In the genomic region with DNA sequence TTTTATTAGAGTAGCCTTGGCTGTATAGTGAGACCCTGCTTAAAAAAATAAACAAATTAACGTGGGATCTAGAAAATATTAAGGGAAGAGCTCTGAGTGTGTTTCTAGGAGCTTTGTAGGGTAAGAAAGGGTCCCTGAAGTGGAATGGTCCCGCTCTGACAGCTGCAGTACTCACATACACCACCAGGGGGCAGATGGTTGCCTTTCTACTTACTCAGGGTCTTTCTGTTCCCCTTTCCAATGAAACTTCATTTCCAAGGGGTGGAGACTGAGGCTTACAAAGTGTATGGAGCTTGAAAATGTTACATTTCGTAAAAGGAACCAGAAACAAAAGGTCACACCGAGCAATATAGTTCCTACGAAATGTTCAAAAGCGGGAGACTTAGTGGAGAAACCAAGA, we compare ENCODE assay signal across 8 mouse cellular contexts. TPM values are rescaled to one million over a fixed set of nuclear protein-coding genes. Genes with fewer than 3 reads are reported as not detected.
DNase-seq lines count a peak whose midpoint lies in the region; ATAC-seq and TF ChIP-seq lines count a peak whose summit lies in the region.

No protein-coding gene starts in this region.

- H3K4me1 ChIP-seq in forebrain, embryonic 10.5 days = peaks cover 59% of the 10 kb centered on the region
- peaks cover 24% of the 10 kb centered on the region for H3K4me1 ChIP-seq in forebrain, embryonic 13.5 days
- peaks cover 0 to 8% of the 10 kb centered on the region in 2 experiments; a peak in 1 of 4 replicates for H3K4me1 ChIP-seq in MEL (ENCODE audit: control insufficient read depth in 1 of 2, insufficient read depth in 2 of 2, low read length in 2 of 2)
- peaks cover 50% of the 10 kb centered on the region for H3K4me1 ChIP-seq in heart, embryonic 10.5 days

- H3K9me3 ChIP-seq in forebrain, embryonic 10.5 days = no peaks in the 10 kb centered on the region
- no peaks in the 10 kb centered on the region for H3K9me3 ChIP-seq in forebrain, embryonic 13.5 days (replicated peaks)
- H3K9me3 ChIP-seq in MEL (replicated peaks; ENCODE audit: insufficient read depth, low read length) = no peaks in the 10 kb centered on the region
- H3K9me3 ChIP-seq in heart, embryonic 10.5 days = no peaks in the 10 kb centered on the region

- no peak overlapping the region for H3K4me3 ChIP-seq in forebrain, embryonic 10.5 days
- H3K4me3 ChIP-seq in forebrain, embryonic 13.5 days = no peak overlapping the region
- no peak overlapping the region for H3K4me3 ChIP-seq in MEL (ENCODE audit: control insufficient read depth in 1 of 2, insufficient read depth in 1 of 2, low read depth in 2 of 2, low read length in 2 of 2)
- no peak overlapping the region for H3K4me3 ChIP-seq in heart, embryonic 10.5 days

- H3K27ac ChIP-seq in forebrain, embryonic 10.5 days = no peak overlapping the region
- no peak overlapping the region for H3K27ac ChIP-seq in forebrain, embryonic 13.5 days
- H3K27ac ChIP-seq in MEL (ENCODE audit: control insufficient read depth, low read depth, low read length) = no peak overlapping the region
- no peak overlapping the region for H3K27ac ChIP-seq in heart, embryonic 10.5 days

- 11% methylated on average over 6 of the region's 6 CpGs for WGBS in forebrain, embryonic 10.5 days
- WGBS in forebrain, embryonic 13.5 days = 5% methylated on average over 6 of the region's 6 CpGs
- 15% methylated on average over 6 of the region's 6 CpGs for WGBS in heart, embryonic 10.5 days

- H3K9ac ChIP-seq in forebrain, embryonic 13.5 days = no peak overlapping the region
- no peak overlapping the region for H3K9ac ChIP-seq in MEL (ENCODE audit: control insufficient read depth, low read depth, low read length, poor library complexity, severe bottlenecking)

- no peak for TF ChIP-seq POLR2A in MEL (IDR thresholded peaks at IDR 0.05; ENCODE audit: control insufficient read depth in 1 of 2, insufficient read depth in 1 of 2, low read depth in 1 of 2, low read length in 2 of 2, poor library complexity in 1 of 2)

- peak; percentile 56 for TF ChIP-seq RAD21 in MEL (IDR thresholded peaks at IDR 0.05; ENCODE audit: low read depth, low read length)

- DNase-seq in forebrain, embryonic 10.5 days (ENCODE audit: extremely low spot score, low spot score) = peak; percentile 83
- peak; percentile 83 for DNase-seq in MEL (ENCODE audit: low read depth, low spot score)
- peak; percentile 90 for DNase-seq in heart, embryonic 10.5 days (ENCODE audit: low spot score)
- DNase-seq in left cerebral cortex, adult 18-20 months (ENCODE audit: low spot score in 2 of 2) = peak; percentile 73 to 77
- peak; percentile 43 to 57 for DNase-seq in spleen, postnatal 14 days (ENCODE audit: low spot score in 2 of 2)

- H3K27me3 ChIP-seq in forebrain, embryonic 10.5 days (ENCODE audit: poor library complexity, severe bottlenecking) = peaks cover 52% of the 10 kb centered on the region
- peaks cover 34% of the 10 kb centered on the region for H3K27me3 ChIP-seq in forebrain, embryonic 13.5 days
- no peaks in the 10 kb centered on the region for H3K27me3 ChIP-seq in MEL (ENCODE audit: control insufficient read depth in 1 of 2, insufficient read depth in 2 of 2, low read length in 2 of 2)
- H3K27me3 ChIP-seq in heart, embryonic 10.5 days (ENCODE audit: insufficient read depth, poor library complexity, severe bottlenecking) = peaks cover 23% of the 10 kb centered on the region

- no peak for ATAC-seq in forebrain, embryonic 13.5 days
- peak; percentile 70 for ATAC-seq in common myeloid progenitor, adult 5-6 weeks (replicated peaks; ENCODE audit: low read depth, poor library complexity, severe bottlenecking)
- ATAC-seq in megakaryocyte, adult 5-6 weeks (ENCODE audit: poor library complexity, severe bottlenecking) = peak; percentile 70

- peaks cover 4% of the 10 kb centered on the region for H3K36me3 ChIP-seq in forebrain, embryonic 10.5 days (replicated peaks)
- no peaks in the 10 kb centered on the region; the same call in 1 of the 2 replicates for H3K36me3 ChIP-seq in forebrain, embryonic 13.5 days (ENCODE audit: poor library complexity, severe bottlenecking)
- H3K36me3 ChIP-seq in MEL (ENCODE audit: control insufficient read depth in 1 of 2, insufficient read depth in 2 of 2, low read length in 2 of 2) = peaks cover 0 to 4% of the 10 kb centered on the region in 2 experiments; a peak in 1 of 4 replicates
- H3K36me3 ChIP-seq in heart, embryonic 10.5 days = peaks cover 5% of the 10 kb centered on the region; the same call in 1 of the 2 replicates

- TF ChIP-seq CTCF in MEL (IDR thresholded peaks at IDR 0.05 in 2 of 3, conservative IDR thresholded peaks at IDR 0.05 in 1 of 3; ENCODE audit: control insufficient read depth in 1 of 3, insufficient read depth in 1 of 3, low read depth in 2 of 3, low read length in 3 of 3, poor library complexity in 1 of 3, severe bottlenecking in 1 of 3) = peak; percentile 77 to 99 (median 88)

- TF ChIP-seq EP300 in MEL (IDR thresholded peaks at IDR 0.05; ENCODE audit: low read depth in 1 of 2, low read length in 2 of 2) = no peak

- no peak overlapping the region for H3K4me2 ChIP-seq in forebrain, embryonic 13.5 days

- H3K79me2 ChIP-seq in MEL (ENCODE audit: control insufficient read depth, insufficient read depth, low read length, poor library complexity) = peaks cover 7% of the 10 kb centered on the region

TF ChIP-seq in MEL, 35 proteins besides CTCF, POLR2A, EP300 and RAD21 (continues in another document):
- TF ChIP-seq KAT2A (conservative IDR thresholded peaks at IDR 0.05; ENCODE audit: low read depth, low read length) = no peak
- TF ChIP-seq MYB (IDR thresholded peaks at IDR 0.05; ENCODE audit: low read depth, low read length) = no peak

RNA-seq across cellular contexts. Expression of a gene that starts 1.6 kb away (rescaled TPM):
- polyA plus RNA-seq in forebrain, embryonic 10.5 days (2016; fragmentation: Nextera tagmentation; extraction: Ambion mirVana) = 0.82 and 0.99 TPM in 2 replicates
- polyA plus RNA-seq in forebrain, embryonic 13.5 days (2015; fragmentation: Nextera tagmentation; extraction: Ambion mirVana) = 0.13 and 0.29 TPM in 2 replicates
- 0.08 TPM in 1 of 2 replicates, not detected in the other for total RNA-seq in MEL (2012; rRNA removed)
- under 1 TPM in 1 of 2 experiments, not detected in 1; 0.08 TPM for polyA plus RNA-seq in MEL (2012; ENCODE audit: insufficient read depth in 1 of 2, insufficient read length in 2 of 2, low read depth in 1 of 2, low replicate concordance in 2 of 2, missing spikeins in 1 of 2)
- 3.1 and 4.2 TPM in 2 replicates for total RNA-seq in common myeloid progenitor, adult 5-6 weeks (2017)
- 1.8 and 2.5 TPM in 2 replicates for polyA plus RNA-seq in heart, embryonic 10.5 days (2016; fragmentation: Nextera tagmentation; extraction: Ambion mirVana)
- under 1 TPM; 0.40 to 0.74 TPM for total RNA-seq in left cerebral cortex, adult 18-20 months (2021)
- 0.09 and 0.14 TPM in 2 replicates for total RNA-seq in megakaryocyte, adult 5-6 weeks (2015)
- total RNA-seq in megakaryocyte, adult 5-6 weeks (2017) = 0.28 and 0.62 TPM in 2 replicates

RNA-seq across cellular contexts. Expression of a gene that starts 2.9 kb away (rescaled TPM):
- polyA plus RNA-seq in forebrain, embryonic 10.5 days (2016; fragmentation: Nextera tagmentation; extraction: Ambion mirVana) = 5.7 and 6.5 TPM in 2 replicates
- polyA plus RNA-seq in forebrain, embryonic 13.5 days (2015; fragmentation: Nextera tagmentation; extraction: Ambion mirVana) = 11.7 and 12.2 TPM in 2 replicates
- total RNA-seq in MEL (2012; rRNA removed) = 4.7 TPM in 2 replicates
- 10 to 100 TPM in 1 of 2 experiments, not detected in 1; 18.5 TPM for polyA plus RNA-seq in MEL (2012; ENCODE audit: insufficient read depth in 1 of 2, insufficient read length in 2 of 2, low read depth in 1 of 2, low replicate concordance in 2 of 2, missing spikeins in 1 of 2)
- 4.6 and 7.7 TPM in 2 replicates for total RNA-seq in common myeloid progenitor, adult 5-6 weeks (2017)
- polyA plus RNA-seq in heart, embryonic 10.5 days (2016; fragmentation: Nextera tagmentation; extraction: Ambion mirVana) = 7.0 and 8.9 TPM in 2 replicates
- total RNA-seq in left cerebral cortex, adult 18-20 months (2021) = 10 to 100 TPM; 69.7 to 74.5 TPM
- 11.4 and 14.7 TPM in 2 replicates for total RNA-seq in megakaryocyte, adult 5-6 weeks (2015)
- total RNA-seq in megakaryocyte, adult 5-6 weeks (2017) = 6.4 and 9.4 TPM in 2 replicates

RNA-seq across cellular contexts. Expression of a gene that starts 46.7 kb away (rescaled TPM):
- polyA plus RNA-seq in forebrain, embryonic 10.5 days (2016; fragmentation: Nextera tagmentation; extraction: Ambion mirVana) = 2.1 and 2.3 TPM in 2 replicates
- 3.3 and 3.4 TPM in 2 replicates for polyA plus RNA-seq in forebrain, embryonic 13.5 days (2015; fragmentation: Nextera tagmentation; extraction: Ambion mirVana)
- 5.5 and 6.1 TPM in 2 replicates for total RNA-seq in MEL (2012; rRNA removed)
- polyA plus RNA-seq in MEL (2012; ENCODE audit: insufficient read depth in 1 of 2, insufficient read length in 2 of 2, low read depth in 1 of 2, low replicate concordance in 2 of 2, missing spikeins in 1 of 2) = 1 to 10 TPM in 1 of 2 experiments, not detected in 1; 7.5 TPM
- 2.6 and 2.8 TPM in 2 replicates for total RNA-seq in common myeloid progenitor, adult 5-6 weeks (2017)
- polyA plus RNA-seq in heart, embryonic 10.5 days (2016; fragmentation: Nextera tagmentation; extraction: Ambion mirVana) = 1.5 and 2.0 TPM in 2 replicates
- total RNA-seq in left cerebral cortex, adult 18-20 months (2021) = 1 to 10 TPM; 7.6 to 7.8 TPM
- total RNA-seq in megakaryocyte, adult 5-6 weeks (2015) = 3.9 and 6.2 TPM in 2 replicates
- total RNA-seq in megakaryocyte, adult 5-6 weeks (2017) = 2.7 and 4.0 TPM in 2 replicates

RNA-seq across cellular contexts. Expression of a gene that starts 46.7 kb away (rescaled TPM):
- 53.8 and 60.9 TPM in 2 replicates for polyA plus RNA-seq in forebrain, embryonic 10.5 days (2016; fragmentation: Nextera tagmentation; extraction: Ambion mirVana)
- polyA plus RNA-seq in forebrain, embryonic 13.5 days (2015; fragmentation: Nextera tagmentation; extraction: Ambion mirVana) = 39.3 and 40.6 TPM in 2 replicates
- 65.6 and 88.2 TPM in 2 replicates for total RNA-seq in MEL (2012; rRNA removed)
- 10 to 100 TPM in 1 of 2 experiments, not detected in 1; 82.8 TPM for polyA plus RNA-seq in MEL (2012; ENCODE audit: insufficient read depth in 1 of 2, insufficient read length in 2 of 2, low read depth in 1 of 2, low replicate concordance in 2 of 2, missing spikeins in 1 of 2)
- 33.6 and 43.7 TPM in 2 replicates for total RNA-seq in common myeloid progenitor, adult 5-6 weeks (2017)
- 95.3 and 107 TPM in 2 replicates for polyA plus RNA-seq in heart, embryonic 10.5 days (2016; fragmentation: Nextera tagmentation; extraction: Ambion mirVana)
- 10 to 100 TPM; 18.7 to 21.1 TPM for total RNA-seq in left cerebral cortex, adult 18-20 months (2021)
- total RNA-seq in megakaryocyte, adult 5-6 weeks (2015) = 27.1 and 32.1 TPM in 2 replicates
- total RNA-seq in megakaryocyte, adult 5-6 weeks (2017) = 15.3 and 18.0 TPM in 2 replicates

RNA-seq across cellular contexts. Expression of a gene that starts 56.1 kb away (rescaled TPM):
- polyA plus RNA-seq in forebrain, embryonic 10.5 days (2016; fragmentation: Nextera tagmentation; extraction: Ambion mirVana) = 0.06 and 0.12 TPM in 2 replicates
- 0.15 and 0.21 TPM in 2 replicates for polyA plus RNA-seq in forebrain, embryonic 13.5 days (2015; fragmentation: Nextera tagmentation; extraction: Ambion mirVana)
- total RNA-seq in MEL (2012; rRNA removed) = 0.07 and 0.35 TPM in 2 replicates
- polyA plus RNA-seq in MEL (2012; ENCODE audit: insufficient read depth in 1 of 2, insufficient read length in 2 of 2, low read depth in 1 of 2, low replicate concordance in 2 of 2, missing spikeins in 1 of 2) = under 1 TPM in 1 of 2 experiments, not detected in 1; 0.33 TPM
- 0.27 and 0.68 TPM in 2 replicates for total RNA-seq in common myeloid progenitor, adult 5-6 weeks (2017)
- polyA plus RNA-seq in heart, embryonic 10.5 days (2016; fragmentation: Nextera tagmentation; extraction: Ambion mirVana) = 0.09 and 0.14 TPM in 2 replicates
- under 1 TPM; 0.72 to 0.94 TPM for total RNA-seq in left cerebral cortex, adult 18-20 months (2021)
- 0.23 TPM in 1 of 2 replicates, not detected in the other for total RNA-seq in megakaryocyte, adult 5-6 weeks (2015)
- not detected in 2 replicates for total RNA-seq in megakaryocyte, adult 5-6 weeks (2017)
